Mouse (Mus musculus) neural tube, embryonic 11.5 days (tissue): ENCODE results near the gene Actrt2. TPM values are rescaled to one million over a fixed set of nuclear protein-coding genes. Genes with fewer than 3 reads are reported as not detected.
A peak's percentile ranks its signal among the peaks of the same experiment; 100 is the strongest.

Experiments used
- ATAC-seq: fragments of 200-750 bp; cut with Nextera tagmentation; 2 replicates; pipeline ENCODE4 v1.8.0; 2017; ENCODE audit warnings: moderate number of reproducible peaks, mild to moderate bottlenecking, moderate TSS enrichment, moderate library complexity; ENCODE audit not compliant: insufficient read depth, low FRiP score, low TSS enrichment
- DNase-seq: peaks from one replicate; pipeline ENCODE4 v3.0.0-alpha.2; 2015; ENCODE audit warnings: low spot score
- H3K27ac ChIP-seq: fragments of 300-500 bp; sonication (generic); 2 replicates; pipeline ENCODE4 v1.5.1; 2014; ENCODE audit warnings: low read depth, mild to moderate bottlenecking, low read length
- H3K27me3 ChIP-seq: fragments of 300-500 bp; sonication (generic); 2 replicates; pipeline ENCODE4 v1.6.1; 2014; ENCODE audit warnings: mild to moderate bottlenecking, low read length, mixed read lengths; ENCODE audit not compliant: control insufficient read depth, insufficient read depth
- H3K36me3 ChIP-seq: fragments of 300-500 bp; sonication (generic); 2 replicates; pipeline ENCODE4 v1.6.1; 2014; ENCODE audit warnings: mild to moderate bottlenecking, low read length, moderate library complexity, mixed read lengths; ENCODE audit not compliant: control insufficient read depth, insufficient read depth
- H3K4me1 ChIP-seq: fragments of 300-500 bp; sonication (generic); 2 replicates; pipeline ENCODE4 v1.6.1; 2014; ENCODE audit warnings: low read length, mixed read lengths; ENCODE audit not compliant: control insufficient read depth, insufficient read depth
- H3K4me2 ChIP-seq: fragments of 300-500 bp; sonication (generic); 2 replicates; pipeline ENCODE4 v1.6.1; 2014; ENCODE audit warnings: low read depth, mild to moderate bottlenecking, moderate library complexity
- H3K4me3 ChIP-seq: fragments of 300-500 bp; sonication (generic); 2 replicates; pipeline ENCODE4 v1.5.1; 2014; ENCODE audit warnings: low read depth, low read length
- H3K9ac ChIP-seq: fragments of 300-500 bp; sonication (generic); 2 replicates; pipeline ENCODE4 v1.6.1; 2014; ENCODE audit warnings: mild to moderate bottlenecking, low read length
- H3K9me3 ChIP-seq: fragments of 300-500 bp; sonication (generic); 2 replicates; pipeline ENCODE4 v1.6.1; 2016; ENCODE audit warnings: low read length; ENCODE audit not compliant: control insufficient read depth
- WGBS: fragments of 180-500 bp; shearing (Covaris S2); extraction: QIAGEN DNeasy Blood & Tissue Kit; methylation state at CpG from one replicate; pipeline ENCODE4 v1.1.7; 2014; 5-methylcytosine and 5-hydroxymethylcytosine counted together
- polyA plus RNA-seq: library from polyadenylated mRNA; unstranded; fragments of >200 nt; fragmentation: Nextera tagmentation; extraction: Ambion mirVana; gene quantifications from 2 replicates; pipeline ENCODE4 v1.2.1, GENCODE M21; 2014

Gene Actrt2
- polyA plus RNA-seq, 1 experiment from 2014 or later, result not detected

DNA sequence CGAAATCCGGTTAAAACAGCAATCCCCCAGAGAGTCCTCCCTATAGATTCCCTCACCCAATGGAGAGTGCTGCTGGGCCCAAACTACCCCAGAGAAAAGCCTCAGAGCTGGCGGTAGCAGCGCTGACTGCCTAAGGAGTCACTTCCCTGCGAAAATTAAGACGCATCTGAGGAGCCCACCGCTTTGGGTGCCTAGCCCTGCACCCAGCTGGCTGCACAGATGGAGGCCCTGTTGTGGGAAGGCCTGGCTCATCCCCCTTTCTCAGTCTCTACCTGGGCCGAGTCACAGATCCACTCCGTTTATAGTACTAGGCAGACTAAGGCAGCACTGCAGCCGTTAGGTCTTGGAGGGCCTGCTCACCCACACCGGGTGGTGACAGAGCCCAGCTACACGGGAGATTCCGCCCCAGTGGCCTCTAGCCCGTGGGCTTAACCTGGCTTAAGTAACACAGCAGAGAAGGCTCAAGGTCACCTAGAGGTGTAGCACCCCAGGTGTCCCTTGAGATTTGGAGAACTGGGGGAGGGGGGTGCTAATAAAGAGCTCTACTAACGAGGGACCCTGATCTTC, 29.3 kb downstream of the Actrt2 start:
- WGBS, result 1% methylated on average over 15 of the region's 15 CpGs
- Histone ChIP-seq H3K4me2 (peak overlapping the region; percentile 90), H3K27ac (no peak overlapping the region), H3K4me3 (peak overlapping the region; percentile 62), H3K9me3 (no peaks in the 10 kb centered on the region), H3K9ac (no peak overlapping the region), H3K4me1 (peaks cover 30% of the 10 kb centered on the region), H3K36me3 (no peaks in the 10 kb centered on the region), H3K27me3 (peaks cover 93% of the 10 kb centered on the region)
- no peak for DNase-seq
- ATAC-seq, result no peak

- under 1% methylated on average over 63 of the region's 73 CpGs for WGBS
- H3K4me1 ChIP-seq, result peaks cover 30% of the 10 kb centered on the region
- peak overlapping the region; percentile 62 for H3K4me3 ChIP-seq
- peak overlapping the region; percentile 90 for H3K4me2 ChIP-seq
- no peaks in the 10 kb centered on the region for H3K36me3 ChIP-seq
- peaks cover 93% of the 10 kb centered on the region for H3K27me3 ChIP-seq
- no peak for ATAC-seq
- 0 out of 2 replicates have a peak overlapping the region, but pooled peaks have one; percentile 4 for H3K27ac ChIP-seq
- H3K9ac ChIP-seq, result peak overlapping the region; percentile 59
- no peak for DNase-seq
- no peaks in the 10 kb centered on the region for H3K9me3 ChIP-seq
Observed at GRCm38 (mm10) chr4:154637468-154638319, 30.0 kb downstream of the Actrt2 start.

DNA sequence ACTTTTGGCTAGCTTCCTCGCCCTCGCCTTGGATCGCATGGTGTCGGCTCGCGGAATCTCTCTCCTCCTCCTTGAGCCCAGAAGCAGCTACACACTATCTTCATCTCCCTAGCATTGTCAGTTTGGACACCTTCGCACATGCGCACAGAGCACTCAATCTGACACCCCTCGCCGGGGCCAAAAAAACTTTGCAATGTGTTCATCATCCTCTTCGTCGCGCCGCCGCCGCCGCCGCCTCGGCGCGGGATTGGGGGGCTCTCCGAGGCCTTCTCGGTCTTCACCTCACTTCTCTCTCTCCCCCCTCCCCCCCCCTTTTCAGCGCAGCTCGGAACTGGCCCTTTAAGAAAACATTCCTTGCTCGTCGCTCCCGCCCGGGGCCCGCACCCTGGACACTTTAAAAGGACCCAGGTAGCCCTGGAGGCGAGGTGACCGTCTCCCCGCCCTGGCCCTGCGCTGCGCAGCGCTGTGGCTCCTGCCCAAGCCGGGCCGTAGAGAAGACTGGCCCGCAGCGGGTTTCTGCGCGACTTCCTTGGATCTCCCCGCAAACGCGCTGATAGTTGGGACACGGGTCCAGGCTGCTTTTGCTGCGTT, 30.9 kb downstream of the Actrt2 start, which contains the start of gene Prdm16:
TSS of gene Prdm16 (minus strand) at position 153 of the 591 bp plus-strand sequence.
- H3K27ac ChIP-seq, result peak within 1 kb of the TSS; percentile 70
- WGBS, result under 1% methylated on average over 46 of the region's 47 CpGs
- H3K36me3 ChIP-seq, result no peaks in the 10 kb centered on the region
- H3K4me3 ChIP-seq, result peak within 1 kb of the TSS; percentile 62
- no peaks in the 10 kb centered on the region for H3K9me3 ChIP-seq
- peak; percentile 76 for DNase-seq
- peaks cover 92% of the 10 kb centered on the region for H3K27me3 ChIP-seq
- H3K4me2 ChIP-seq, result peak within 1 kb of the TSS; percentile 90
- ATAC-seq, result peak; percentile 45; the same call in 1 of the 2 replicates
- H3K9ac ChIP-seq, result peak within 1 kb of the TSS; percentile 59
- H3K4me1 ChIP-seq, result peaks cover 30% of the 10 kb centered on the region

GRCm38 (mm10) chr4:154636053-154636433, 31.6 kb downstream of the Actrt2 start:
- H3K27me3 ChIP-seq, result peaks cover 92% of the 10 kb centered on the region
- under 1% methylated on average over 13 of the region's 30 CpGs for WGBS
- H3K36me3 ChIP-seq, result no peaks in the 10 kb centered on the region
- peaks cover 25% of the 10 kb centered on the region for H3K4me1 ChIP-seq
- no peaks in the 10 kb centered on the region for H3K9me3 ChIP-seq
- peak overlapping the region; percentile 59 for H3K9ac ChIP-seq
- ATAC-seq, result peak; percentile 71
- peak overlapping the region; percentile 62 for H3K4me3 ChIP-seq
- peak overlapping the region; percentile 70 for H3K27ac ChIP-seq
- DNase-seq, result no peak
- peak overlapping the region; percentile 90 for H3K4me2 ChIP-seq

DNA sequence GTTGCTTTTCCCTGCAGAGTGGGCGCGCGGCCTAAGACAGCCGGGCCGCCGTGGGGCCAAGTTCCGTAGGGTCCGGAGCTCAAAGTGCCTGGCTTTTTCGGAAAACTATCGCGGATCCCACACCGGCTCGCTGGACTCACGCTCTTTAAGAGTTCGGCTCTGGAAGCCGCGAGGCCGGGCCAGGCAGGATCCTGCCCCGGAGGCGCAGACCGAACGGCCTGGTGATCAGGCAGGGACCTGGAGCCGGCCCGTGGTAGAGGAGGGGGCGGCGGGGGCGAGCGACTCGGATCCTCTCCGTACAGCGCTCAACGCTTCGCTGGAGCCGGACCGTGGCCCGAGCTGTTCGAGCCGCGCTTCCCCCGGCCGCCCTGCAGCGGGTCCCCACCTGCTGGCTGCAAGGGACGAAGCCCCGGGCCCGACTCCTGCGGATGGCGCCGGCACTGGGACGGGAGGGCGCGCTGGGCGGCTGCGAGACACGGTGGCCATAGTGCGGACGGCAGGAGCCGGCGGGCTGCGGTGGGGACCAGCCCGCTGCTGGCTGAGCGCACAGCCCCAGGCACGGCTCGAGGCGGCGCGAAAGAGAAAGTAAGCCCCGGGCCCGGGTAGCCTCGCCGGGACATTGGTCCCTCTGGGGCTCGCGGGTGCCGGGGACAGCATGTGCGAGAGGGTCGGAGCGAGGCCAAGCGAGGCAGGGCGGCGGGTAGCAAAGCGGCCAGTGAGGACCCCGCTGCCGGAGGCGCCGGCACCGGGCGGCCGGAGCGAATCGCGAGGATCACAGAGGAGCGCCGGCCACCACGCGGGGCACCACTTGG, 32.2 kb downstream of the Actrt2 start:
- ATAC-seq (peak; percentile 45), DNase-seq (peak; percentile 84)
- Histone ChIP-seq H3K36me3 (no peaks in the 10 kb centered on the region), H3K4me2 (peak overlapping the region; percentile 90), H3K4me1 (peaks cover 25% of the 10 kb centered on the region), H3K4me3 (peak overlapping the region; percentile 62), H3K27ac (peak overlapping the region; percentile 70), H3K9me3 (no peaks in the 10 kb centered on the region), H3K27me3 (peaks cover 90% of the 10 kb centered on the region), H3K9ac (peak overlapping the region; percentile 59)
- under 1% methylated on average over 90 of the region's 94 CpGs for WGBS

DNA sequence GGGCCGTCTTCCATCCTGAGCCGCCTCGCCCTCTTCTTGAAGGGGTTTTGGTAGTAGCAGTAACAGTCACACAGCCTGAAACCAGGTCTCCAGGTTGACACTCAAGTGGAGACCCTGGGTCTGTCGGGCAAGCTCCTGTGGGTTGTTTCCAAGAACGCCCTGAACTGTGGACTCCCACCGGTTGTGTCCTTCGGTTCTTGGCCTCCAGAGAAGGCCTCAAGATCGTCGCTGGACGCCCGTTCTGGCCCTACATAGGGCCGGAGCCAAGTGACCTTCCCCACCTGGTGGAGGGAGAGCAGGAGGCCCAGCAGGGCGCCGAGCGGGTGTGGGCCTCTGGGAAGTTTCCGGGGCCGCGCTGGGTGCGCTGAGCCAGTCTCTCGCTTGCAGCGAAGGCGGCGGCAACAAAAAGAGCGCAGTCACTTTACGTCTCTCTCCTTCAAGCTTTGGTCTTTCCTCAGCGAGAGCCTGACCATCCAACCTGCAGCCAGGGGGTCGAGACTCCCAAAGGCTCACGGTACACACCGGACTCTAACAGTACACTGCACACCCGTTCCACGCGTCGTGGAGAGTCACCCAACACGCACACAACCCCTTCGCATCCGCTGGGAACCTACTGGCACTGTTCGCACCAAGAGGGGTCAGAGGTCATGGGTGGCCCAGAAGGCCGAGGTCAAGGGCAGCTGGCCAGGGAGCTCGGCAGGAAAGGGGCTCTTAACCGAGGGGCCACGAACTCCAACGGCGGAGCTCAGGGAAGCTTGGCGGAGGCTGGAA, 33.0 kb downstream of the Actrt2 start:
- Histone ChIP-seq H3K27ac (no peak overlapping the region), H3K4me2 (peak overlapping the region; percentile 90), H3K36me3 (no peaks in the 10 kb centered on the region), H3K4me3 (peak overlapping the region; percentile 62), H3K27me3 (peaks cover 84% of the 10 kb centered on the region), H3K9ac (peak overlapping the region; percentile 59), H3K9me3 (no peaks in the 10 kb centered on the region), H3K4me1 (peaks cover 25% of the 10 kb centered on the region)
- DNase-seq (peak; percentile 49), ATAC-seq (no peak)
- 4% methylated on average over 44 of the region's 44 CpGs for WGBS

GRCm38 (mm10) chr4:154634001-154634400, 33.7 kb downstream of the Actrt2 start:
- no peak for DNase-seq
- Histone ChIP-seq H3K36me3 (no peaks in the 10 kb centered on the region), H3K4me2 (peak overlapping the region; percentile 90), H3K27me3 (peaks cover 81% of the 10 kb centered on the region), H3K9ac (peak overlapping the region; percentile 59), H3K4me3 (peak overlapping the region; percentile 62), H3K4me1 (peaks cover 22% of the 10 kb centered on the region), H3K27ac (no peak overlapping the region), H3K9me3 (no peaks in the 10 kb centered on the region)
- WGBS, result 16% methylated on average over 3 of the region's 3 CpGs
- no peak for ATAC-seq
